Mouse (Mus musculus): Measurements from ENCODE around the gene Lingo1. TPM values are rescaled to one million over a fixed set of nuclear protein-coding genes. Genes with fewer than 3 reads are reported as not detected.

Gene Lingo1
- polyA plus RNA-seq, 1 experiment: 0.38 TPM

- H3K27me3 ChIP-seq (ENCODE audit: control insufficient read depth, insufficient read depth, low read length): no peaks in the 10 kb centered on the region
- no peaks in the 10 kb centered on the region for H3K4me1 ChIP-seq (ENCODE audit: control insufficient read depth, insufficient read depth, insufficient read length, low read length)
- TF ChIP-seq POLR2A (IDR thresholded peaks at IDR 0.05; ENCODE audit: low read depth, low read length) (no peak), CTCF (IDR thresholded peaks at IDR 0.05; ENCODE audit: extremely low read depth, insufficient read length, insufficient replicate concordance, low read depth, low read length) (no peak)
- H3K4me3 ChIP-seq (ENCODE audit: low read depth, low read length): no peak overlapping the region
- no peaks in the 10 kb centered on the region for H3K36me3 ChIP-seq (ENCODE audit: control insufficient read depth, insufficient read depth, low read length)
- no peak overlapping the region for H3K27ac ChIP-seq (ENCODE audit: insufficient read depth, low read depth, low read length)
- 86% methylated on average over 9 of the region's 9 CpGs for WGBS
Observed at GRCm38 (mm10) chr9:56762106-56762562, 34.1 kb downstream of the Lingo1 start.

DNA sequence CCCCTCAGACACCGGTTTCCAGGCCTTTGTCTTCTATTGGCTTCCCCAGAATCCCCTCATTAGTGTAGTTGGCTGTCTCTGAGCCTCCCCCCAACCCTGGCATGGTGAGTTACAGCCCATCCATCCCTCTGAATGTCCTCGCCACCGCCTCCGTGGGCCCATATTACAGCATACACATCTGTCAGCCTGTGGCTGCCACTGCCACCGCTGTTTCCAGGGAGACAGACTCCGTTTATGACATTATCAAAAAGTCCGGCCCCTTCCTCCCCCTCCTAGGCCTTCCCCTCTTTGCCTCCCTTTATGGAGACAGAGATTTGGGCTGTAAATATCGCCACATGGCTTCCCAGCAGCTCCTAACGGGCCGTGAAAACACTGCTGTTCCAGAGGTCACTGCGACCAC, 38.5 kb downstream of the Lingo1 start:
- no peak for TF ChIP-seq CTCF (IDR thresholded peaks at IDR 0.05; ENCODE audit: extremely low read depth, insufficient read length, insufficient replicate concordance, low read depth, low read length)
- no peak for TF ChIP-seq POLR2A (IDR thresholded peaks at IDR 0.05; ENCODE audit: low read depth, low read length)
- Histone ChIP-seq H3K36me3 (ENCODE audit: control insufficient read depth, insufficient read depth, low read length) (no peaks in the 10 kb centered on the region), H3K27me3 (ENCODE audit: control insufficient read depth, insufficient read depth, low read length) (no peaks in the 10 kb centered on the region), H3K4me3 (ENCODE audit: low read depth, low read length) (no peak overlapping the region), H3K27ac (ENCODE audit: insufficient read depth, low read depth, low read length) (no peak overlapping the region), H3K4me1 (ENCODE audit: control insufficient read depth, insufficient read depth, insufficient read length, low read length) (no peaks in the 10 kb centered on the region)
- 21% methylated on average over 11 of the region's 11 CpGs for WGBS

DNA sequence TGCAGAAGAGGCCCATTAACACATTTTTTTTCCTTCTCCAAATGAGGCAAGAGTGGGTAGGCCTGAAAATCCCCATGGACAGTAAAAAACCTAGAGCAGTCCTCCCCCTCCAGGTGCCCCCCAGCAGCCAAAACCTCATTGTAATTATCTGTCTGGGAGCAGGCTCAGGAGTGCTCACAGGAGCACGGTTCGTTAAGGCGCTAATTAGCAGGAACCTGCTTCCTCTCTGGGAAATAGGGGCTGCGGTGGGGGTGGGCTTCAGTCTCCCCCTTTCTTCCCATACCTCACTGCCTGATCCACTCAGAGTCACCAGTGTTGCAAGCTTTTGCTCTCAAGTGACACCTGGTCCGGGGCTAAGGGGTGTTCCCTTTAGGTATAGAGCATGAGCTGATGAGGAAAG, 41.1 kb downstream of the Lingo1 start:
- Histone ChIP-seq H3K4me3 (ENCODE audit: low read depth, low read length) (no peak overlapping the region), H3K27ac (ENCODE audit: insufficient read depth, low read depth, low read length) (no peak overlapping the region), H3K27me3 (ENCODE audit: control insufficient read depth, insufficient read depth, low read length) (no peaks in the 10 kb centered on the region), H3K36me3 (ENCODE audit: control insufficient read depth, insufficient read depth, low read length) (no peaks in the 10 kb centered on the region), H3K4me1 (ENCODE audit: control insufficient read depth, insufficient read depth, insufficient read length, low read length) (no peaks in the 10 kb centered on the region)
- TF ChIP-seq POLR2A (IDR thresholded peaks at IDR 0.05; ENCODE audit: low read depth, low read length) (no peak), CTCF (IDR thresholded peaks at IDR 0.05; ENCODE audit: extremely low read depth, insufficient read length, insufficient replicate concordance, low read depth, low read length) (no peak)
- 86% methylated on average over 5 of the region's 5 CpGs for WGBS

DNA sequence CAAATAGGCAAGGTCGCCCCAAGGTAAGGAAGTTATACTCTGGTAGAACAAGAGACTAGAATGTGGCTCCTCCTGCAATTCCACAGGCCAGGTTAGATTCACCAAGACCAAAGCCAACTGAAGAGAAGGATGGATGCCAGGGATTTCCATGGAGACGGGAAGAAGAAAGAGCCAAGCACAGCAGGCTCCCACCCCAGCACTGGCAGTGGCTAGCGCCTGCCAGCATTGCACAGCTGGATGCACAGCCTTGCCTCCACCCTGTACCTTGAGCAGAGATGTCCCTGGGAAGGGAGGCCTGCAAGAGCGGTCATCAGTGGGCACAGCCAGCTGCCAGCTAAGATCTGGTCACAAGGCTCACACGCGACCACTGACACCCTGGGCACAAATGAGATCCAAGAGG, 42.9 kb downstream of the Lingo1 start:
- H3K27ac ChIP-seq (ENCODE audit: insufficient read depth, low read depth, low read length): no peak overlapping the region
- TF ChIP-seq POLR2A (IDR thresholded peaks at IDR 0.05; ENCODE audit: low read depth, low read length): no peak
- TF ChIP-seq CTCF (IDR thresholded peaks at IDR 0.05; ENCODE audit: extremely low read depth, insufficient read length, insufficient replicate concordance, low read depth, low read length): no peak
- no peaks in the 10 kb centered on the region for H3K27me3 ChIP-seq (ENCODE audit: control insufficient read depth, insufficient read depth, low read length)
- H3K4me3 ChIP-seq (ENCODE audit: low read depth, low read length): no peak overlapping the region
- no peaks in the 10 kb centered on the region for H3K36me3 ChIP-seq (ENCODE audit: control insufficient read depth, insufficient read depth, low read length)
- H3K4me1 ChIP-seq (ENCODE audit: control insufficient read depth, insufficient read depth, insufficient read length, low read length): no peaks in the 10 kb centered on the region
- 86% methylated on average over 6 of the region's 6 CpGs for WGBS

- no peaks in the 10 kb centered on the region for H3K36me3 ChIP-seq (ENCODE audit: control insufficient read depth, insufficient read depth, low read length)
- TF ChIP-seq POLR2A (IDR thresholded peaks at IDR 0.05; ENCODE audit: low read depth, low read length): no peak
- no peak for TF ChIP-seq CTCF (IDR thresholded peaks at IDR 0.05; ENCODE audit: extremely low read depth, insufficient read length, insufficient replicate concordance, low read depth, low read length)
- no peaks in the 10 kb centered on the region for H3K4me1 ChIP-seq (ENCODE audit: control insufficient read depth, insufficient read depth, insufficient read length, low read length)
- WGBS: 68% methylated on average over 5 of the region's 5 CpGs
- no peaks in the 10 kb centered on the region for H3K27me3 ChIP-seq (ENCODE audit: control insufficient read depth, insufficient read depth, low read length)
- no peak overlapping the region for H3K27ac ChIP-seq (ENCODE audit: insufficient read depth, low read depth, low read length)
- H3K4me3 ChIP-seq (ENCODE audit: low read depth, low read length): no peak overlapping the region
Observed at GRCm38 (mm10) chr9:56748056-56748455, 48.2 kb downstream of the Lingo1 start.

- H3K4me3 ChIP-seq (ENCODE audit: low read depth, low read length): no peak overlapping the region
- H3K4me1 ChIP-seq (ENCODE audit: control insufficient read depth, insufficient read depth, insufficient read length, low read length): no peaks in the 10 kb centered on the region
- no peaks in the 10 kb centered on the region for H3K36me3 ChIP-seq (ENCODE audit: control insufficient read depth, insufficient read depth, low read length)
- WGBS: 85% methylated on average over 4 of the region's 4 CpGs
- no peak overlapping the region for H3K27ac ChIP-seq (ENCODE audit: insufficient read depth, low read depth, low read length)
- TF ChIP-seq CTCF (IDR thresholded peaks at IDR 0.05; ENCODE audit: extremely low read depth, insufficient read length, insufficient replicate concordance, low read depth, low read length) (no peak), POLR2A (IDR thresholded peaks at IDR 0.05; ENCODE audit: low read depth, low read length) (no peak)
- no peaks in the 10 kb centered on the region for H3K27me3 ChIP-seq (ENCODE audit: control insufficient read depth, insufficient read depth, low read length)
Observed at GRCm38 (mm10) chr9:56746926-56747294, 49.4 kb downstream of the Lingo1 start.

GRCm38 (mm10) chr9:56746195-56746925, 49.9 kb downstream of the Lingo1 start:
- H3K27me3 ChIP-seq (ENCODE audit: control insufficient read depth, insufficient read depth, low read length): no peaks in the 10 kb centered on the region
- no peak overlapping the region for H3K27ac ChIP-seq (ENCODE audit: insufficient read depth, low read depth, low read length)
- H3K36me3 ChIP-seq (ENCODE audit: control insufficient read depth, insufficient read depth, low read length): no peaks in the 10 kb centered on the region
- TF ChIP-seq CTCF (IDR thresholded peaks at IDR 0.05; ENCODE audit: extremely low read depth, insufficient read length, insufficient replicate concordance, low read depth, low read length) (no peak), POLR2A (IDR thresholded peaks at IDR 0.05; ENCODE audit: low read depth, low read length) (no peak)
- no peak overlapping the region for H3K4me3 ChIP-seq (ENCODE audit: low read depth, low read length)
- H3K4me1 ChIP-seq (ENCODE audit: control insufficient read depth, insufficient read depth, insufficient read length, low read length): no peaks in the 10 kb centered on the region
- WGBS: 65% methylated on average over 14 of the region's 14 CpGs
